Mouse (Mus musculus) brain, embryonic 14.5 days (tissue): ENCODE results near the gene Cwf19l1.

ENCODE experiments used
- CTCF ChIP-seq: fragments of 200-500 bp; IDR thresholded peaks from 2 replicates; pipeline ENCODE4 v1.5.1; 2012; ENCODE audit warnings: inconsistent platforms, mild to moderate bottlenecking, moderate library complexity, borderline replicate concordance; ENCODE audit not compliant: insufficient read depth, insufficient read length; ENCODE audit errors: extremely low read depth
- POLR2A ChIP-seq: fragments of 200-500 bp; IDR thresholded peaks from 2 replicates; pipeline ENCODE4 v1.6.1; 2012; ENCODE audit warnings: mild to moderate bottlenecking, inconsistent platforms, borderline replicate concordance; ENCODE audit not compliant: poor library complexity, insufficient read depth, insufficient read length, severe bottlenecking; ENCODE audit errors: extremely low read depth

DNA sequence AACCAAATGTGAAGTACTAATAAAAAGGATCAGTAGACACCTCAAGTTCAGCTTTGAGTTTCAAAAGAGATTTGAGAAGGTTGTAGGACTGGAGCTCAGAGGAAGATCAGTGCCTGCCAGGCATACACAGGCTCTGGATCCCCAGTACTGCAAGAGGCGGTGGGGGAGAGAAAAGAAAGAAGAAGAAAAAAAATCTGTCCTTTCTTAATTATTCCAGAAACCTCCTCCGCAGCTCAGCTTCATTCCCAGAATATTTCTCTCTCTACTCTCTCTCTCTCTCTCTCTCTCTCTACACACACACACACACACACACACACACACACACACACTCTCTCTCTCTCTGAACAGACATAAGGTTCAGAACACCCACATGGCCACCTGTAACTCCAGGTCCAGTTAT, 55.7 kb downstream of the Cwf19l1 start:
- no peak for TF ChIP-seq CTCF
- TF ChIP-seq POLR2A, result no peak
